Mouse (Mus musculus): ENCODE measurements around the gene Cldn3. TPM values are rescaled to one million over a fixed set of nuclear protein-coding genes. Genes with fewer than 3 reads are reported as not detected.

The Cldn3 gene
- total and polyA plus RNA-seq, 2 experiments from 2014 or later = 2.2 to 3.0 TPM

DNA sequence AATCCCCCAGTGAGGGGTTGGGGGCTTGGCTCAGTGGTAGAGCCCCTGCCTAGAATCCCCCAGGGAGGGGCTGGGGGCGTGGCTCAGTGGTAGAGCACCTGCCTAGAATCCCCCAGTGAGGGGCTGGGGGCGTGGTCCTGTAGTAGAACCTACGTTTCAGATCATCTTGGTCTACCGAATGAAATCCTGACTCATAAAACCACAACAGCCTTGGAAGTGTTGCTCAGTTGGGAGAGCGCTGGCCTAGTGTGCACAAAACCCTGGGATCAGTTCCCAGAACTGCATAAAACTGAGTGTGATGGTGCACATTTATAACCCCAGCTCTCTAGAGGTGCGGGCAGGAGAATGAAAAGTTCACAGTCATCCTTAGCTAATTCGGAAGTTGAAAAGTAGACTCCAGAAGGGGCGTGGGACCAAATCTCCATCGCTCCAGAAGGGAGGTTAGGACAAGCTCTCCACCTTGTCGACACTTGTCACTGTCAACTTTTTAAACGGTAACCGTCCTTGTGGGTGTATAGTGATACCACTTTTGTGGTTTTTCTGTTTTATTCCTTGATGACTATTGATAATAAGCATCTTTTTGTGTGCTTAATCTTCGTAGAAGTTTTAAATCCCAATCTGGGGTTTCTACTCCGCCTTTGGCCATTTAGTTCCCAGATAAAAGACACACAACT, 9.3 kb upstream of the Cldn3 start:
- no peaks in the 10 kb centered on the region for H3K27me3 ChIP-seq (ENCODE audit: insufficient read depth, low read length)
- no peaks in the 10 kb centered on the region for H3K9me3 ChIP-seq (ENCODE audit: low read length)
- WGBS = 84% methylated on average over 14 of the region's 14 CpGs

DNA sequence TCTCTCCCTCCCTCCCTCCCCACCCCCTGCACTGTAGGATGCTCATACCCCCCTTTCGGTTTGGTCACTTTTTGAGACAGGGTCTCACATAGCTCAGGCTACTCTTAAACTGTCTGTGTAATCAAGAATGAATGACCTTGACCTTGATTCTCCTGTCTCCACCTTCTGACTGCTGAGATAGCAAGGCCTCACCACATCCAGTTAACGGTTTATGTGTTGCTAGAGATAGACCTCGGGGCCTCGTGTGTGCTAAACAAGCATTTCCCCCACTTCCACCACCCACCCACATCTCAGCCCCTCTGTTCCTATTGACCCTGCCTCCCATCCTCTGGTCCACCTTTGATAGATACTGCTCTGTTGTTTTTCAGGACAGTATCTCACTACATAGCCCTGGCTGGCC, 8.2 kb upstream of the Cldn3 start:
- H3K27me3 ChIP-seq (ENCODE audit: insufficient read depth, low read length) = no peaks in the 10 kb centered on the region
- no peaks in the 10 kb centered on the region for H3K9me3 ChIP-seq (ENCODE audit: low read length)
- TF ChIP-seq CTCF (IDR thresholded peaks at IDR 0.05) = no peak
- WGBS = 85% methylated on average over 4 of the region's 4 CpGs
- H3K4me1 ChIP-seq (ENCODE audit: insufficient read depth, low read length) = no peaks in the 10 kb centered on the region
- no peak overlapping the region for H3K4me2 ChIP-seq (ENCODE audit: low read depth, low read length, poor library complexity, severe bottlenecking)
- no peaks in the 10 kb centered on the region for H3K36me3 ChIP-seq (ENCODE audit: insufficient read depth, low read length)
- H3K27ac ChIP-seq (ENCODE audit: low read depth, low read length) = no peak overlapping the region
- ATAC-seq (ENCODE audit: low FRiP score) (no peak), DNase-seq (ENCODE audit: low spot score) (no peak)
- H3K4me3 ChIP-seq (ENCODE audit: low read depth, low read length) = no peak overlapping the region
- H3K9ac ChIP-seq (replicated peaks; ENCODE audit: low read length, poor library complexity, severe bottlenecking) = no peak overlapping the region

More for the DNA sequence above, 9.3 kb upstream of the Cldn3 start:
- H3K36me3 ChIP-seq (ENCODE audit: insufficient read depth, low read length) = no peaks in the 10 kb centered on the region
- TF ChIP-seq CTCF (IDR thresholded peaks at IDR 0.05) = no peak
- DNase-seq (ENCODE audit: low spot score) = no peak
- H3K4me2 ChIP-seq (ENCODE audit: low read depth, low read length, poor library complexity, severe bottlenecking) = no peak overlapping the region
- no peaks in the 10 kb centered on the region for H3K4me1 ChIP-seq (ENCODE audit: insufficient read depth, low read length)
- H3K4me3 ChIP-seq (ENCODE audit: low read depth, low read length) = no peak overlapping the region
- no peak overlapping the region for H3K9ac ChIP-seq (replicated peaks; ENCODE audit: low read length, poor library complexity, severe bottlenecking)
- no peak overlapping the region for H3K27ac ChIP-seq (ENCODE audit: low read depth, low read length)
- no peak for ATAC-seq (ENCODE audit: low FRiP score)

DNA sequence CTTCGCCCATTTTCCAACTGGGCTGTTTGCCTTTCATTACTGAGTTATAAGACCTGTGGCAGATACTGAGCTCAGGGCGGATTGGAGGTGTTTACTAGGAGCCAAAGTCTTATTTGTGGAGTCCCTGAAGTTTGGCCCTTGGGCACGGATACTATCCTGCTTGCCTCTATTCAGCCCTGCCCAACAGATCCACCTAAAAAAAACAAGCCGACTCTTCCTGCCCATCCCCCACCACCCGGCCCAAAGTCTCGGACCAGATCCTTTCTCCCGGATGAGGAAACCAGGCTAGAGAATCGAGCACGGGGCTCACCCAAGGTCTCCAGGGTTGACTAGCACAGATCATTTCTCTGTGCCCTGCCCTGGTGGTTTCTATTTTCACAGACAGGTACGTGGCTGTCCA, 4.9 kb upstream of the Cldn3 start:
- ATAC-seq (ENCODE audit: low FRiP score) (no peak), DNase-seq (ENCODE audit: low spot score) (no peak)
- TF ChIP-seq CTCF (IDR thresholded peaks at IDR 0.05) = no peak
- Histone ChIP-seq H3K36me3 (ENCODE audit: insufficient read depth, low read length) (no peaks in the 10 kb centered on the region), H3K27me3 (ENCODE audit: insufficient read depth, low read length) (peaks cover 18% of the 10 kb centered on the region), H3K9me3 (ENCODE audit: low read length) (no peaks in the 10 kb centered on the region), H3K27ac (ENCODE audit: low read depth, low read length) (no peak overlapping the region), H3K4me1 (ENCODE audit: insufficient read depth, low read length) (0 out of 2 replicates have a peak, but pooled peaks cover under 1% of the 10 kb centered on the region), H3K4me3 (ENCODE audit: low read depth, low read length) (no peak overlapping the region), H3K4me2 (ENCODE audit: low read depth, low read length, poor library complexity, severe bottlenecking) (no peak overlapping the region), H3K9ac (replicated peaks; ENCODE audit: low read length, poor library complexity, severe bottlenecking) (no peak overlapping the region)
- 71% methylated on average over 10 of the region's 10 CpGs for WGBS

DNA sequence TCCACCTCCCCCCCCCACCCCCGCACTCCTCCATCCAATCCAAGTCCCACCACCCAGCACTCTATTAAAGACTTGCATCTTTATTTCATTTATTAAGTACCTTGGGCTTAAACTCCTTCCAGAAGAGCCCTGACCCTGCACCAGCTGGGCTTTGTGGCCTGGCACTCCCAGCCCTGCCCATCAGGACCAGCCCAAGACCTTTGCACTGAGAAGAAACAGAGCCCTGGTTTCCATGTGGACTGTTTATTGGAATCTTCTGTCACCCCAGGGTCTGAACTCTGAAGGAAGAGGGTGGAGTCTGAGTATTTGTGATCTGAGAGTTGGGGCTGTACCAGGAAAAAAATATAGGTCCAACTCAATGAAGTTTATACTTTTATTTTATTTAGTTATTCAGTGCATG, 2.9 kb upstream of the Cldn3 start:
- H3K4me2 ChIP-seq (ENCODE audit: low read depth, low read length, poor library complexity, severe bottlenecking) = no peak overlapping the region
- H3K36me3 ChIP-seq (ENCODE audit: insufficient read depth, low read length) = no peaks in the 10 kb centered on the region
- ATAC-seq (ENCODE audit: low FRiP score) (no peak), DNase-seq (ENCODE audit: low spot score) (no peak)
- H3K27ac ChIP-seq (ENCODE audit: low read depth, low read length) = no peak overlapping the region
- H3K27me3 ChIP-seq (ENCODE audit: insufficient read depth, low read length) = peaks cover 36% of the 10 kb centered on the region
- 85% methylated on average over 1 of the region's 1 CpGs for WGBS
- H3K4me3 ChIP-seq (ENCODE audit: low read depth, low read length) = no peak overlapping the region
- H3K9ac ChIP-seq (replicated peaks; ENCODE audit: low read length, poor library complexity, severe bottlenecking) = no peak overlapping the region
- no peaks in the 10 kb centered on the region for H3K9me3 ChIP-seq (ENCODE audit: low read length)
- peaks cover 4% of the 10 kb centered on the region; the same call in 1 of the 2 replicates for H3K4me1 ChIP-seq (ENCODE audit: insufficient read depth, low read length)
- no peak for TF ChIP-seq CTCF (IDR thresholded peaks at IDR 0.05)

DNA sequence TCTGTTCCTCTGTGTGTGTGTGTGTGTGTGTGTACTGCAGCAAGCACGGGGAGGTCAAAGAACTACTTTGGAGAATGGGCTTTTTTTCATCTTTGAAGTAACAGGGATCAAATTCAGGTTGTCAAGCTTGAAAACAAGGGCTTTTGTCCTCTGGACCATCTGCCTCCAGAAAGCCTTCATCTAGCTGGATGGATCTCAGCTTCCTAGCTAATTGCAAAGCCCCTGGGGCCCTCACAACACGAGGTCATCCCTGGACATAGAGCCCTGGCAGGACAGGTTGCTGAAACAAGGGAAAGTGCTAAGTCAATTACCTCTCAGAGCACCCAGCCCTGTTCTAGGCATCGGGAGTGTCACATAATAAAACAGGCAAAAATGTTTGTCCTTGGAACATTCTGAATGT, 2.2 kb upstream of the Cldn3 start:
- Histone ChIP-seq H3K4me1 (ENCODE audit: insufficient read depth, low read length) (peaks cover 4% of the 10 kb centered on the region; the same call in 1 of the 2 replicates), H3K27ac (ENCODE audit: low read depth, low read length) (no peak overlapping the region), H3K36me3 (ENCODE audit: insufficient read depth, low read length) (no peaks in the 10 kb centered on the region), H3K9ac (replicated peaks; ENCODE audit: low read length, poor library complexity, severe bottlenecking) (no peak overlapping the region), H3K4me2 (ENCODE audit: low read depth, low read length, poor library complexity, severe bottlenecking) (no peak overlapping the region), H3K9me3 (ENCODE audit: low read length) (no peaks in the 10 kb centered on the region), H3K4me3 (ENCODE audit: low read depth, low read length) (no peak overlapping the region), H3K27me3 (ENCODE audit: insufficient read depth, low read length) (peaks cover 41% of the 10 kb centered on the region)
- no peak for TF ChIP-seq CTCF (IDR thresholded peaks at IDR 0.05)
- DNase-seq (ENCODE audit: low spot score) = no peak
- ATAC-seq (ENCODE audit: low FRiP score) = no peak
- WGBS = 5% methylated on average over 3 of the region's 3 CpGs
